Mouse (Mus musculus) small intestine, adult 2 months (tissue): ENCODE data around the gene Tmem223. TPM values are rescaled to one million over a fixed set of nuclear protein-coding genes. Genes with fewer than 3 reads are reported as not detected.

Source experiments
- H3K27ac ChIP-seq: fragments of 200-500 bp; 2 replicates; pipeline ENCODE4 v1.5.1; 2012; ENCODE audit warnings: low read depth, low read length, control low read depth, inconsistent platforms; ENCODE audit not compliant: insufficient read depth
- H3K27me3 ChIP-seq: fragments of 200-500 bp; 2 replicates; pipeline ENCODE4 v1.6.1; 2012; ENCODE audit warnings: mild to moderate bottlenecking, moderate library complexity, low read length, inconsistent platforms; ENCODE audit not compliant: control insufficient read depth, insufficient read depth
- H3K36me3 ChIP-seq: fragments of 200-500 bp; 2 replicates; pipeline ENCODE4 v1.6.1; 2012; ENCODE audit warnings: mild to moderate bottlenecking, low read length, control low read depth, inconsistent platforms; ENCODE audit not compliant: control insufficient read depth, insufficient read depth
- H3K4me1 ChIP-seq: fragments of 200-500 bp; 2 replicates; pipeline ENCODE4 v1.6.1; 2012; ENCODE audit warnings: low read length, inconsistent platforms, mixed read lengths; ENCODE audit not compliant: control insufficient read depth, insufficient read depth, insufficient read length
- H3K4me3 ChIP-seq: fragments of 200-500 bp; 2 replicates; pipeline ENCODE4 v1.5.1; 2012; ENCODE audit warnings: low read depth, mild to moderate bottlenecking, control low read depth, inconsistent platforms, low read length, moderate library complexity
- CTCF ChIP-seq: fragments of 200-500 bp; IDR thresholded peaks from 2 replicates; pipeline ENCODE4 v1.5.1; 2012; ENCODE audit warnings: low read depth, mild to moderate bottlenecking, control low read depth, inconsistent platforms, low read length, moderate library complexity, mixed read lengths; ENCODE audit not compliant: insufficient replicate concordance, insufficient read length; ENCODE audit errors: extremely low read depth
- POLR2A ChIP-seq: fragments of 200-500 bp; IDR thresholded peaks from 2 replicates; pipeline ENCODE4 v1.6.1; 2012; ENCODE audit warnings: low read depth, mild to moderate bottlenecking, control low read depth, inconsistent platforms, low read length, moderate library complexity
- WGBS: fragments of 180-500 bp; shearing (Covaris S2); methylation state at CpG from one replicate; pipeline ENCODE4 v1.1.7; 2018; 5-methylcytosine and 5-hydroxymethylcytosine counted together
- polyA plus RNA-seq: library from polyadenylated mRNA; depleted of rRNA; stranded (reverse); fragments of >200 nt; gene quantifications from 2 replicates; pipeline ENCODE4 v1.2.3, GENCODE M21; 2012; rRNA removed

Tmem223 gene
- polyA plus RNA-seq, result 117 and 142 TPM in 2 replicates

DNA sequence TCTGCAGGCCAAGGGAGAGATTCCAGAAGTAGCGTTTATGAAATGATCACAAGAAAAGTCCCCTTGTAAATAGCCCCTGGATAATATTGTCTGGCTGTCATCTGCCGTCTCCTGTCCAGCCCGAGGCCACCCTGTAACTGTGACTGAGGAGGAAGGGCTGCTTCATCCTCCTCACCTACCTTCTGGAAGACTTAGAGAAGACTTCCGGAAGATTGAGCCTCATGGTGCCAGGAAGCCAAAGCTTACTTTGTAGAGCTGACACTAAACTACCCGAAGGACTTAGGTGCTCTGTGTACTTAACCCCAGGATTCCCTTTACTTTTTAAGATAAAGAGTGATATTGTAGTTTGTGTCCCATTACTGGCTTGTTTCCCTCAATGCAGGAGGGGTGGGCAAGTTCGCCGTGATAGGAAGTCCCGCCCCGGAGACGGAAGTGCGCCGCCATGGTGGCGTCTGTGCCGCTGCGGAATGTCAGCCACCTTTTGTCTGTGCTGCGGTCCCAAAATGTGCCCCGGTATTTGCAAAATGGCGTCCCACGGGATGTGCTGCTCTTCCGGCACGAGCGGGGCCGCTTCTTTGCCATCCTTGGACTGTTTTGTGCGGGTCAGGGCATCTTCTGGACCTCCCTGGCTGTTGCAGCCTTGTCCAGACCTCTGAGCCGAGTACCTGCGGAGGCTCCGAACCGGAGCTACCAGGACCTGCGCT, at the start of gene Tmem223:
Tmem223 (plus strand) TSS at position 430 of the 704 bp plus-strand sequence.
- no peaks in the 10 kb centered on the region for H3K27me3 ChIP-seq
- peaks cover 39% of the 10 kb centered on the region for H3K36me3 ChIP-seq
- peak within 1 kb of the TSS; percentile 64 for H3K27ac ChIP-seq
- H3K4me3 ChIP-seq, result peak within 1 kb of the TSS; percentile 85
- WGBS, result 14% methylated on average over 29 of the region's 29 CpGs
- peaks cover 8% of the 10 kb centered on the region; the same call in 1 of the 2 replicates for H3K4me1 ChIP-seq
- TF ChIP-seq CTCF, result no peak
- peak; percentile 82 for TF ChIP-seq POLR2A

DNA sequence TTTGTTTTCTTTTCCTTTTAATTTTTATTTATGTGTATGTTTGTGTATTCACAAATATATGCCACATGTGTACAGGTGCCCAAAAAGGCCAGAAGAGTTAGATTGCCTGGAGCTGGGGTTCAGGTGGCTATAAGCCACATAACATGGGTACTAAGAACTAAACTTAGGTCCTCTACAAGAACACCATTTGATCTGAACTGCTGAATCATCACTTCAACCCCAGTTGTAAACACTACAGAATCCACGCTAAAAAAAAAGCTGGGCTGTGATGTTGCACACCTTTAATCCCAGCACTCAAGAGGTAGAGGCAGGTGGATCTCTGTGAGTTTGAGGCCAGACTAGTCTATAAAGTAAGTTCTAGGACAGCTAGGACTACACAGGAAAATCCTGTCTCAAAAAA, 49.4 kb upstream of the Tmem223 start:
- no peaks in the 10 kb centered on the region for H3K27me3 ChIP-seq
- WGBS, result 41% methylated on average over 1 of the region's 1 CpGs
- peaks cover 18% of the 10 kb centered on the region for H3K36me3 ChIP-seq
- peaks cover 6% of the 10 kb centered on the region; the same call in 1 of the 2 replicates for H3K4me1 ChIP-seq
- H3K27ac ChIP-seq, result no peak overlapping the region
- no peak overlapping the region for H3K4me3 ChIP-seq
- TF ChIP-seq CTCF (no peak), POLR2A (no peak)

DNA sequence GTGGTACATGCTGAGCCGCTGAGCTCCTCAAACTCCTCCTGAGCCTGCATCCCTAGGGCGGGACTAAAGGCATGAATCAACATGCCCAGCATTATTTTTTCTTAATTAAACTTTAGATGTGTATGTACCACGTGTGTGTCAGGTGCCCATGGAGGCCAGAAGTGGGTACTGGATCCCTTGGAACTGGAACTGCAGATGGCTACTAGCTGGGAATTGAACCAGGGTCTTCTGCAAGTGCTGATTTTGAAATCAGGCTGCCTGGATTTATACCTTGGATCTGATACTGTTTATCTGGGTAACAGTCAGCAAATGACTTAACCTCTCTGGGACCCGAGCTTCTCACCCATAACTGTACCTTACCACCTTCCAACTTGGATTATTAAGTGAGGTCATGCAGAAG, 48.8 kb upstream of the Tmem223 start:
- TF ChIP-seq POLR2A, result no peak
- TF ChIP-seq CTCF, result no peak
- Histone ChIP-seq H3K4me3 (no peak overlapping the region; the same call in 1 of the 2 replicates), H3K27me3 (no peaks in the 10 kb centered on the region), H3K4me1 (peaks cover 2% of the 10 kb centered on the region; the same call in 1 of the 2 replicates), H3K27ac (no peak overlapping the region), H3K36me3 (peaks cover 22% of the 10 kb centered on the region)
- 27% methylated on average over 4 of the region's 4 CpGs for WGBS

DNA sequence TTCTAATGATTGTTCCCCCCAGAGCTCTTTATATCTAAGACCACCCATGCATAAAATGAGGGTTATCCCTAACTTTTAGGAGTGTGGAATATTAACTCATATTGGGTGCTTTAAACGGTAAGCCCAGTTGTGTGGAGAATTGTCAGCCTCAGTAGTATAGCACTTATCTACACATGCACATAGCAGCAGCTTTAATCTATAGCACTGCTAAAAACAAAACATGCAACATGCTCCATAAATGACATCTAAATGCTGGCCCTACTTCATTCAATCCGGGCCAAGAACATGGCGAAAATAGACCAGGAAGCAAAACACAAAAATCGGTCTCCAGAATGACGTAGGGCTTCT, 48.3 kb upstream of the Tmem223 start:
- Histone ChIP-seq H3K36me3 (peaks cover 22% of the 10 kb centered on the region), H3K27ac (peak overlapping the region; percentile 98), H3K4me3 (peak overlapping the region; percentile 74), H3K27me3 (no peaks in the 10 kb centered on the region), H3K4me1 (peaks cover 1% of the 10 kb centered on the region; the same call in 1 of the 2 replicates)
- TF ChIP-seq CTCF, result no peak
- no peak for TF ChIP-seq POLR2A
- WGBS, result under 1% methylated on average over 5 of the region's 5 CpGs

DNA sequence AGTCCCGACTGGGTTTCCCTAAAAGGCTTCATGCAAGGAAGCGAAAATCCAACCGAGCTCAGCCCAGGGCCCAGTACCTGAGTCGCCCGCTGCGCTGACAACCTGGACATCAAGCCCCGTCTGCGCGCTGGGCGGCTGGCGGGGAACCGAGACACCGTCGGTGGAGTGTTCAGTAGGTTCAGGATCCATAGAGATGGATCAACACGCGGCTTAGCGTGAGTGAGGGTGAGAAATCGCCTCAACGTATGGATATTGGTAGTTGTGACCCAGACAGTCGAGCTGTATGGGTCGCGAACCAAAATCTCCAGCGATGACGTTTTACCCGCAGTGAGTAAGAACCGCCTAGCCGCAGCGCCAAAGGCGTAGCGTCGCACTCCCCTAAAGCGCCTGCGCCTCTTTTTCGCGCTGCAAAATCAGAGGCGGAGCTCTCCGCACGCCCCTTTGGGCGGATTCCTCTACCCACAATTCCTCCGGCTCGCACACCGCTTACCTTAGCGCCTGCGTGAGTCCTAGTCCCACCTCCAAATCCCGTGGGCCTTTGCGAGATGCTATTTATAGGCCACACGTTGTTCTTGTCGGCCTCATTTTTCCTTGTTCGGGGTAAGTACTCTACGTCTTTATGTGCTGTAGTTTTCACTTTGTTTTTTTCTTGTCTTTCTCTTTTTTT, 47.8 kb upstream of the Tmem223 start, which contains the start of gene Slc3a2:
Slc3a2 (minus strand) TSS at position 463 of the 667 bp plus-strand sequence.
- under 1% methylated on average over 50 of the region's 50 CpGs for WGBS
- H3K27me3 ChIP-seq, result no peaks in the 10 kb centered on the region
- TF ChIP-seq POLR2A (peak; percentile 75), CTCF (no peak)
- H3K27ac ChIP-seq, result peak within 1 kb of the TSS; percentile 98
- peaks cover 22% of the 10 kb centered on the region for H3K36me3 ChIP-seq
- H3K4me3 ChIP-seq, result peak within 1 kb of the TSS; percentile 74
- no peaks in the 10 kb centered on the region; the same call in 1 of the 2 replicates for H3K4me1 ChIP-seq

DNA sequence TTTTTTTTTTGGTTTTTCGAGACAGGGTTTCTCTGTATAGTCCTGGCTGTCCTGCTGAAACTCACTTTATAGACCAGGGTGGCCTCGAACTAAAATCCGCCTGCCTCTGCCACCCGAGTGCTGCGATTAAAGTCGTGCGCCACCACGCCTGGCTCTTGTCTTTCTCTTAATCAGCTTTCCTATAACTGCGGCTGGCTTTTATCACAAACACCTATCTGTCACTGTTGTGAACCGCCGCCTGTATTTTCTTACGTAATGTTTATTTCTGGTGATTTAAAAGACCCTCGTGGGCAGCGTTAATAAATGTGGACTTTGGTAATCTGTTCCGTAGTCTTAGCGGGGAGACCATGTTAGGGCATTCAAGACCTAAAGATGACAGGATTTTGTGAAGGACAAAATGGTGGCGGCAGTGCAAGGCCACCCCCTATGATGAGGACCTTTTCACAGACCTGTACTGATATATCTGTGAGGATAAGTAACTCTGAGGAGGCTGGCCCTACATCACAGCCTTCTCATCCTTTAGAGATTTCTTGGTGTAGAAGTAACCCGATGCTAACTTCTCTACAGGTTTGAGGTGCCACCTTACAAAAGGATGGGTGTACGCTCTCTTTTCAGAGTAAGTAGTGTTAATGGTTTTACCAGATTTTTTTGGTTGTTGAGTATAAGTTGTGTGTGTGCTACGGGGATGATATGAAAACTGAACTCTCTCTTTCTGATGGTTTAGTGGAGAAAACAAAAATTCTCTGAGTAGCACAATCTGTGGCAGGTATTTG, 47.0 kb upstream of the Tmem223 start:
- Histone ChIP-seq H3K27ac (peak overlapping the region; percentile 89), H3K4me1 (no peaks in the 10 kb centered on the region; the same call in 1 of the 2 replicates), H3K4me3 (peak overlapping the region; percentile 74), H3K36me3 (peaks cover 22% of the 10 kb centered on the region), H3K27me3 (no peaks in the 10 kb centered on the region)
- TF ChIP-seq POLR2A, result no peak
- TF ChIP-seq CTCF, result no peak
- under 1% methylated on average over 20 of the region's 20 CpGs for WGBS
